Mouse (Mus musculus) lung, embryonic 15.5 days (tissue): ENCODE measurements at regions not wholly inside any gene's neighbourhood (a gene's known extent, or its start where the extent isn't known, plus 50 kb on each side); places are given as distances from the start of the nearest gene placed in this dataset.

Experiments
- ATAC-seq: fragments of 200-750 bp; cut with Nextera tagmentation; 2 replicates; pipeline ENCODE4 v1.8.0; 2017; ENCODE audit warnings: moderate number of reproducible peaks, borderline replicate concordance; ENCODE audit not compliant: low FRiP score, low TSS enrichment; ENCODE audit errors: extremely low read depth
- H3K27ac ChIP-seq: fragments of 300-500 bp; sonication (generic); 2 replicates; pipeline ENCODE4 v1.5.1; 2015; ENCODE audit warnings: moderate library complexity, mild to moderate bottlenecking, inconsistent platforms
- H3K27me3 ChIP-seq: fragments of 300-500 bp; sonication (generic); 2 replicates; pipeline ENCODE4 v1.6.1; 2015; ENCODE audit warnings: inconsistent platforms
- H3K36me3 ChIP-seq: fragments of 300-500 bp; sonication (generic); 2 replicates; pipeline ENCODE4 v1.6.1; 2015; ENCODE audit warnings: inconsistent platforms
- H3K4me1 ChIP-seq: fragments of 300-500 bp; sonication (generic); 2 replicates; pipeline ENCODE4 v1.6.1; 2015; ENCODE audit warnings: inconsistent platforms
- H3K4me2 ChIP-seq: fragments of 300-500 bp; sonication (generic); 2 replicates; pipeline ENCODE4 v1.6.1; 2015; ENCODE audit warnings: inconsistent platforms, mild to moderate bottlenecking, moderate library complexity
- H3K4me3 ChIP-seq: fragments of 300-500 bp; sonication (generic); 2 replicates; pipeline ENCODE4 v1.5.1; 2015; ENCODE audit warnings: mild to moderate bottlenecking, inconsistent platforms
- H3K9ac ChIP-seq: fragments of 300-500 bp; sonication (generic); 2 replicates; pipeline ENCODE4 v1.6.1; 2015; ENCODE audit warnings: inconsistent platforms
- H3K9me3 ChIP-seq: fragments of 300-500 bp; sonication (generic); 2 replicates; pipeline ENCODE4 v1.6.1; 2016; ENCODE audit warnings: inconsistent platforms
- WGBS: fragments of 180-500 bp; shearing (Covaris S2); methylation state at CpG from one replicate; pipeline ENCODE4 v1.1.7; 2015; 5-methylcytosine and 5-hydroxymethylcytosine counted together

DNA sequence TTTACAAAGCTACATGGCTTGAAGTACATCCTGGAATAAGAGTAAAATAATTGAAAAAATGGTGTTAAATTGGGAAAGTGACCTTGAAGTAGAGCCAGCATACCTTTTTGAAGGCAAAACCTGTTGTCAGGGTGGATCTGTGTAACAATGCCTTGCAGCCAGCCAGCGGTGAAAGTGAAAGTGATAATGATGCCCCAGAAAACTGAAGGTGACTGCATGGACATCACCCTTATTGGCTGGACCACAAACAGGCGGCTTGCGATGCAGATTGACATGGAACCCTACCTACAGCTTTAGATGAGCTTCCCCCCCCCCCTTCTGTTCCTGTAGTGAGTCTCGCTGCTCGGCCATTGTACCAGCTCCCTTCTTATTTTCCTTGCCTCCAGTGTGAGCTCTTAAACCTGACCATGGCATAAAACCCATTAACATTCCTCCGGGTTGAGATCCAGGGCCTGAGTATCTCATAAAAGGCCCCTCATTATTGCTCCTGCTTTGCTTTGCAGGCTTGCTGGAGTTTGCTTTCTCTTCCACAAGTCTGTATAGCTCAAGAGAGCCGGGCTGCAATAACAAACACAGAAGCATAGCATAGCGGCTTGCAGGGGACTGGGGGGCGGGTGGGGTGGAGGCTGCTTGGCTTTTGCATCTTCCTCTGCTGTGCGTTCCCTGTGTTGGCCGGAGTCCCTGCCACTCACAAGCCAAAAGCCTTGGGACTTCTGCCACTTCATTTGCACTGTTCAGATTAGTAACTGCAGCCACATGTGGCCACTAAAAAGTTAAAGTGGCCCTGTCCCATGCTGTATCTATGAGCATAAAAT is 292.1 kb downstream of the Plpp3 start:
- Histone ChIP-seq H3K27ac (no peak overlapping the region), H3K4me3 (no peak overlapping the region), H3K36me3 (no peaks in the 10 kb centered on the region), H3K27me3 (no peaks in the 10 kb centered on the region), H3K4me2 (no peak overlapping the region), H3K9me3 (no peaks in the 10 kb centered on the region), H3K9ac (no peak overlapping the region), H3K4me1 (0 out of 2 replicates have a peak, but pooled peaks cover 5% of the 10 kb centered on the region)
- WGBS = 55% methylated on average over 11 of the region's 11 CpGs
- ATAC-seq = no peak

DNA sequence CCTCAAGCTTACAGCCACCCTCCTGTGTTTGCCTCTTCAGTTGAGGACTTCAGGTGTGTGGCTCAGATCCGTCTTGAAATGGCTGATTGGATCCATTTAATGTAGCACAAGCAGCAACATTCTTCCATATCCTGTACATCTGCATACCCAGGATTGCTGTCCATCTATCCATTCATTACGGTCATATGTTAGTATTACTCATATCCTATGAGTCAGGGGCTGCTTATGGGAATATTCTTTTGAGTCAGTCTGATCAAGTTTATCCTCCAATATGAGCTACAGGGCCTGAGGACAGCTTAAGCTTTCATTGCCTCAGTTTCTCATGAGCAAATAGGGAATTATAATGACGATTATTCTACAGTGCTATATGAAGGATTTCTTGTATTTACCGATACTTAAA is 293.7 kb downstream of the Plpp3 start:
- Histone ChIP-seq H3K4me1 (0 out of 2 replicates have a peak, but pooled peaks cover 5% of the 10 kb centered on the region), H3K4me3 (no peak overlapping the region), H3K9me3 (no peaks in the 10 kb centered on the region), H3K4me2 (no peak overlapping the region), H3K9ac (no peak overlapping the region), H3K27me3 (no peaks in the 10 kb centered on the region), H3K36me3 (no peaks in the 10 kb centered on the region), H3K27ac (no peak overlapping the region)
- 85% methylated on average over 4 of the region's 4 CpGs for WGBS
- ATAC-seq = no peak

DNA sequence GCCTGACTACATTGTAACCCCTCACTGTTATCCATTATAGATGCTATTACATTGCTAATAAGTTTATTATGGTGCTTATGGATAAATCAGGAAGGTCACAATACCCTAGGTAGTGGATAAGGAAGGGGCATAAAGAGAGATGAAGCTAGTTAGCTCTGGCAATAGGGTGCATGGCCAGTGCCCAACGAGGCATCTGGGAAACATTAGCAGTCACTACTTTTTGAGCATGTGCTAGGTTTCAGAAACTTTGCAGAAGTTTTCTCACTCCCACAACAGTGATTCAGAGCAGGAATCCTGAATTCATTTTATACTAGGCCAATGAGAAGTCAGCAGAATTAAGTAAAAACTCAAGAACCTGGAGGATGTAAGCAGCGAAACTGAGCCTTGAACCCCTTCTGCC is 294.7 kb downstream of the Plpp3 start:
- 93% methylated on average over 2 of the region's 2 CpGs for WGBS
- Histone ChIP-seq H3K9ac (no peak overlapping the region), H3K4me1 (0 out of 2 replicates have a peak, but pooled peaks cover 5% of the 10 kb centered on the region), H3K36me3 (no peaks in the 10 kb centered on the region), H3K4me3 (no peak overlapping the region), H3K27ac (no peak overlapping the region), H3K9me3 (no peaks in the 10 kb centered on the region), H3K27me3 (no peaks in the 10 kb centered on the region), H3K4me2 (no peak overlapping the region)
- no peak for ATAC-seq

DNA sequence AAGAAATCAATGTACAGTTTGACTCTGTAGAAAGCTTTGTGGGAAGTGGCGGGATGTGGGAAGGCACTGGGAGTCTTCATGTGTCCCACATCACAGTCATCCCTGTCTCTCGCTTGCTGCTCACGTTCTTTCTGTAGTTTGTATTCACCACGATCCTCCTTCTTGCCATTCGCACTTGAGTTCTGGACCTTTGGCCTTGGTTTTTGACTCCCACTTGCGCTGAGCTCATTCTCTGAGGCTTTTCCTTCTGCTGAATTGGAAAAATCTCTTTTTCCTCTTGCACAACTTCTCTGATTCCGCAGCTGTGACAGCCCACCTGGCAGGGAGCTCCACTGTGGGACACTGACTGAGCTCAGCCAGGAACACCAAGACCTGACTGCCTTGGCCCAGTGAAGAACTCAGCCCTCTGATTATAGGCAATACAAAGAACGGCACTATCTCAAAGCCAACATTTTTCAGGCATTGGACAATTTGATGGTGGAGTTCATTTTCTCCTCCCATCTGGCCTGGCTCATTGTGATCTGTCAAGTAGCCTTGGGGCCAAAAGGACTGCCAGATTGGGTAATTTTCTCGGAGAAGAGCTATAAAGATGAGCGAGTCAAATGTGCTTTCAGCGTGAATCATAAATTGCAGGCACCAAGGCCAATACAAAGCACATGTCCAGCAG is 299.9 kb downstream of the Plpp3 start:
- no peak overlapping the region for H3K9ac ChIP-seq
- H3K4me3 ChIP-seq = no peak overlapping the region
- H3K36me3 ChIP-seq = no peaks in the 10 kb centered on the region
- no peaks in the 10 kb centered on the region for H3K27me3 ChIP-seq
- H3K27ac ChIP-seq = no peak overlapping the region
- peaks cover 4% of the 10 kb centered on the region; the same call in 1 of the 2 replicates for H3K4me1 ChIP-seq
- no peak for ATAC-seq
- 63% methylated on average over 11 of the region's 11 CpGs for WGBS
- no peak overlapping the region for H3K4me2 ChIP-seq
- H3K9me3 ChIP-seq = no peaks in the 10 kb centered on the region

DNA sequence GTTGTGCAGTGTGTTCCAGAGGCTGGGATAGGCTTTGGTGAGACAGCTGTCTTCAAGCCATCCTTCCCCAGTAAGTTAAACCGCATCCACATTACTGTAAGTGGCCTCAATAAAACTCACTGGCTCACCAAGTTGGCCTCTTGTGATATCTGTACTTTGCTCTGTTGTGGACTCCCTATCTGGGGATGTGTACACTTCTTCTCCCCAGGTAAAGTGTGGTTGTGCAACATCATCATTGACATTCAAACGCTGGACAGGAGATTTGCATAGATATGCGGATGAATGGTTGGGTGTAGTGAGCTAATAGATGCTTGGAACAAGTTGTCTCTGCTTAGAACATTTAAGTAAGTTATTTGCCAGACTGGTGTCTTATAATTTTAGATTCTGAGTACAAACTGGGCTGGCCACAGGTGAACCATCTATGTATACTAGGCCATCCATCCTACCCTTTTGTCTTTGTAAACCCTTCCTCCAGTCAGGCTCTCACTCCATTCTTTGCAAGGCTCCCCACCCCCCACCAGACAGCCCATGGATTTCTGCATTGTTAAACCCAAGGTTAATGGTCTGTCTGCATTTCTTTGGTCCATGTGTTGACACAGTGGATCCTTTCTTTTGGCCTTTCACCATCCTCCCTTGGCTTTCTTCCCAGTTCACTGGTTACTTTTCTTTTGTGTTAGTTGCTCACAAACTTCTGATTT is 303.0 kb downstream of the Plpp3 start:
- Histone ChIP-seq H3K36me3 (no peaks in the 10 kb centered on the region), H3K4me1 (peaks cover 4% of the 10 kb centered on the region; the same call in 1 of the 2 replicates), H3K9me3 (no peaks in the 10 kb centered on the region), H3K4me2 (no peak overlapping the region), H3K27me3 (no peaks in the 10 kb centered on the region), H3K4me3 (no peak overlapping the region), H3K27ac (no peak overlapping the region), H3K9ac (no peak overlapping the region)
- ATAC-seq = no peak
- 88% methylated on average over 3 of the region's 3 CpGs for WGBS

DNA sequence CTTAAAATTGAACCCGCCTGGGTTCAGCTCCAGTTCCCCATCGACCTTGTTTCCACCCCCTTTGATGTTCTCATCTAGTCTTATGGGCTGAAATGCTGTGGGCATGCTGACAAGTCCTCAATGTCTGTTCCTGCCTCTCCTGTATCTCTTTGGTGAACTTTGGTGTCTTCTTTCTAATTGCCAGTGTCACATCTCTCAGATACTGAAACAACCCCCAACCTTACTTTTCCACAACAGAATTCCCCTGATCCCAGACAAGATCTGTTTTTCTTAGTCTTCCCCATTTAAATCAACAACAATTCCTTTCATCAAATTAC is 303.5 kb downstream of the Plpp3 start:
- Histone ChIP-seq H3K9me3 (no peaks in the 10 kb centered on the region), H3K27me3 (no peaks in the 10 kb centered on the region), H3K27ac (no peak overlapping the region), H3K4me3 (no peak overlapping the region), H3K4me2 (no peak overlapping the region), H3K36me3 (no peaks in the 10 kb centered on the region), H3K4me1 (peaks cover 4% of the 10 kb centered on the region; the same call in 1 of the 2 replicates), H3K9ac (no peak overlapping the region)
- WGBS = 33% methylated on average over 2 of the region's 2 CpGs
- ATAC-seq = no peak

DNA sequence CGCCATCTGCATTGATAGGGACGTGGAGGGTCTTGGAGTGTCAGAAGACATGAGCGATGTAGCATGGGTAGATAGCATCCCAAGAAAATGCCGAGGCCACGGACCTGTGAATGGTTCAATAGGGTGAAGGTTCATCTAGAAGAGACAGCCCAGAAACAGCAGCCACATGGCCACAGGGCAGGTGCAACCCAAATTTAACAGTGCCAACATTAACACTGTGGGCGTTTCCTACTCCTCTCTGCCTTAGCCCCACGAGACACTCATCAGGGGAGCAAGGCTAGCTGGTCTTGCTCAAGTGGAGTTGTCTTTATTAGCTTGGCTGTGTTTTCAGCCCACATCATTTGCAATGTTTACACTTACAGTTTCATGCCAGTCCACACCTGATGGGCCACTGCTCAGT is 310.7 kb downstream of the Plpp3 start:
- Histone ChIP-seq H3K27ac (no peak overlapping the region), H3K9me3 (no peaks in the 10 kb centered on the region), H3K9ac (no peak overlapping the region), H3K27me3 (no peaks in the 10 kb centered on the region), H3K4me2 (no peak overlapping the region), H3K36me3 (no peaks in the 10 kb centered on the region), H3K4me1 (no peaks in the 10 kb centered on the region), H3K4me3 (no peak overlapping the region)
- no peak for ATAC-seq
- WGBS = 90% methylated on average over 7 of the region's 7 CpGs

DNA sequence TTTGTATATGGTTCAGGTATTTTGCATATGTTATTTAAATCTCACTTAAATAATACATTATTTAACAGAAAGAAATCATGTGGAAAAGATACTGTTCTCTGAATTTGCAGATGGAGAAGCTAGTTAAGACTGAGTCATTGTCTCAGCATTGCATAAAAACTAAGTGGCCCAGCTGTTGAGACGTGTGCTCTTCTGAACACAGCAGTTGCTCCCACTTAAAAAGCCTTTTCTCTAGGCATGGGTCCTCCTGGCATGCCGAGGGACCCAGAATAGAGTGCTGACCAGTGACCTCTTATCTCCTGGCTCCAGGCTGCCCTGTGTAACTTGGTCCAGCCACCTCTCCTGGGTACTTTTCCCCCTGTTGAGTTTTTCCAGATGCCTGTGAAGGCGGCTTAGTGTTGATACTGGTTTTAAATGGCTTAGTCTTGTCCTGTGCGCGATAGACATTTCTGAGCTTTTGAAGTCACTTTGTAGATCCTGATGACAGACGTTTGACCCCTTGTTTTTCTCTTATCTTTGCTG is 312.2 kb downstream of the Plpp3 start:
- Histone ChIP-seq H3K36me3 (no peaks in the 10 kb centered on the region), H3K9ac (no peak overlapping the region), H3K27ac (no peak overlapping the region), H3K4me3 (no peak overlapping the region), H3K4me1 (no peaks in the 10 kb centered on the region), H3K4me2 (no peak overlapping the region), H3K9me3 (no peaks in the 10 kb centered on the region), H3K27me3 (no peaks in the 10 kb centered on the region)
- 52% methylated on average over 6 of the region's 6 CpGs for WGBS
- ATAC-seq = no peak

DNA sequence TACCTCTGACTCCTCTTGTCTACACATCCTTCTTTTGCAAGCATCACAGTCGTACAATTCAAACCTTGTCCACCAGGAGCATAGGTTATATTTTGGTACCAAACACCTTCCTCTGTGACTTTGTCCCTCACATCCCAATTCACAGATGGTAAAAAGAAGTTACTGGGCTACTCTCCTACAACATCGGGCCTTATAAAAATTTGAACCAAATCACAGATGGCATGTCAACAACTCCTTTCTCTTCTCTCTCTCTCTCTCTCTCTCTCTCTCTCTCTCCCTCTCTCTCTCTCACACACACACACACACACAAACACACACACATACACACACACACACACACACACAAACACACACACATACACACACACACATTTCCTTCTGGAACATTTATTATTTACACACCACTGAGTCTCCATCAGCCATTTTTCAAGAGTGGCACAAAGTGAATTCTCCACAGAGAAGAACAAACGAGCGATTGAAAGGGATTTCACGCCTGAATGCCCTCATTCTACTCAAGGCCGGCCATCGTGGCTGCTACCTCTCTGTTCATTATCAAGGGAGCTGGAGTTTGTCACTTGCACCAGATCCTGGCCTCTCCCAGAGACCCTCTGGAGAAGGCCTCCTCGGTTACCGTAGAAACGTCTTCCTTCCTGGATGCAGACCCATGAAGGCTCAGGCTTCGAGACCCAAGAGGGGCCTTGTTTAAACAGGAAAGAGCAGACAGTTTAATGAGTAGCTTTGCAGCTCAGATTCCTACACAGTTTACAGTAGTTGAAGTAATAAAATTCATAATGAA is 314.7 kb upstream of the Gm12728 start:
- 43% methylated on average over 11 of the region's 11 CpGs for WGBS
- Histone ChIP-seq H3K27me3 (no peaks in the 10 kb centered on the region), H3K9me3 (no peaks in the 10 kb centered on the region), H3K9ac (no peak overlapping the region), H3K4me3 (no peak overlapping the region), H3K27ac (no peak overlapping the region), H3K4me2 (no peak overlapping the region), H3K4me1 (peaks cover 4% of the 10 kb centered on the region), H3K36me3 (no peaks in the 10 kb centered on the region)
- no peak for ATAC-seq

DNA sequence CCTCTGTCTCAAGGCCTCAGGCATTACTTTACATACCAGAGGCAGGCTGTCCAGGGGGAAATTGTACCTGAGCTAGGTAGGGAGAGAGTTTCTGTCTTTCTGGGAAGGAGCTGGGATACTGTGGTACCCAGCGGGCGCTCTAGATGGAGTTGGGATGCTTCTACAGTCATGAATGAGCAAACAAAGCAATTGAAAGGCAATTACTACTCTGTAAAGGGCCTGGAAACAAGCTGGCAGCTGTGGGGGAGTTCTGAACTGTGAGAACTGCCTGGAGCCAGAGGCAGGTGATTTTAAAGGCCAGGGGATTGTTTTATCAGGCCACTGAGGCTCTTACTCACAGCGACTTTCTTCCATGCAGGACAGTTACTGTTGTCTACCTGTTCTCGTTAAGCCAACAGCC is 313.3 kb upstream of the Gm12728 start:
- 86% methylated on average over 4 of the region's 4 CpGs for WGBS
- ATAC-seq = no peak

DNA sequence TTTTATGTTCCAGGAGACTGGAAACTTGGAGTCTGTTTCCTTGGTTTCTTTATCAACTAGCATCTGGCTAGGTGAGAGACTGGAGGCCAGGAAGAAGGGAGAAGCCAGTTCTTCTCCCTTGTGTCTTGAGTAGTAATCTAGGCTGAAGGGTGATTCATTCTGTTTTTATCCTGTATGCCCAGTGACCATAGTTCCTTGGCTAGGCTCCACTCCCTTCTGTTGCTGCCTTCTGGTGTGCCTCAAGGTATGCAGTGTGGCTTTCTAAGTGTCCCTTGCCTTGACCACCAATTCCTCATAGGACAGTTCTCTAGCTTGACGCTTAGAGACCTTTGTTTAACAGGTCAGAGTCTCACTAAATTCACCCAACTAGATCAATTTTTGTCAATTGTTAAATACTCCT is 303.3 kb upstream of the Gm12728 start:
- no peak for ATAC-seq
- Histone ChIP-seq H3K4me3 (no peak overlapping the region), H3K4me2 (no peak overlapping the region), H3K9ac (no peak overlapping the region), H3K27ac (no peak overlapping the region), H3K9me3 (no peaks in the 10 kb centered on the region), H3K4me1 (no peaks in the 10 kb centered on the region), H3K36me3 (no peaks in the 10 kb centered on the region), H3K27me3 (no peaks in the 10 kb centered on the region)
- WGBS = 88% methylated on average over 1 of the region's 1 CpGs

More for the DNA sequence above, 313.3 kb upstream of the Gm12728 start:
- Histone ChIP-seq H3K9ac (no peak overlapping the region), H3K4me1 (peaks cover 4% of the 10 kb centered on the region), H3K27ac (no peak overlapping the region), H3K4me2 (no peak overlapping the region), H3K9me3 (no peaks in the 10 kb centered on the region), H3K36me3 (no peaks in the 10 kb centered on the region), H3K27me3 (no peaks in the 10 kb centered on the region), H3K4me3 (no peak overlapping the region)
